Mouse (Mus musculus) ES-E14 (cell line): ENCODE measurements around the gene Vmn1r94.
"Not testable (repeated sequence)": the region's sequence is repeated elsewhere in the genome, so short reads cannot be mapped to it uniquely, and the experiment has no call there.

ENCODE experiments used
- CHD2 ChIP-seq: IDR thresholded peaks from 2 replicates; pipeline ENCODE4 v1.6.1; 2014; ENCODE audit warnings: mild to moderate bottlenecking, low read depth, low read length, inconsistent platforms
- HCFC1 ChIP-seq: IDR thresholded peaks from 2 replicates; pipeline ENCODE4 v1.6.1; 2012; ENCODE audit warnings: low read length, inconsistent platforms, borderline replicate concordance; ENCODE audit not compliant: insufficient read depth
- MAFK ChIP-seq: IDR thresholded peaks from 2 replicates; pipeline ENCODE4 v1.6.1; 2014; ENCODE audit warnings: mild to moderate bottlenecking, low read depth, low read length, inconsistent platforms; ENCODE audit not compliant: insufficient read depth
- ZC3H11A ChIP-seq: IDR thresholded peaks from 2 replicates; pipeline ENCODE4 v1.6.1; 2012; ENCODE audit warnings: low read depth, mild to moderate bottlenecking, inconsistent platforms, low read length, borderline replicate concordance
- ZNF384 ChIP-seq: IDR thresholded peaks from 2 replicates; pipeline ENCODE4 v1.6.1; 2012; ENCODE audit warnings: low read depth, low read length, inconsistent platforms

DNA sequence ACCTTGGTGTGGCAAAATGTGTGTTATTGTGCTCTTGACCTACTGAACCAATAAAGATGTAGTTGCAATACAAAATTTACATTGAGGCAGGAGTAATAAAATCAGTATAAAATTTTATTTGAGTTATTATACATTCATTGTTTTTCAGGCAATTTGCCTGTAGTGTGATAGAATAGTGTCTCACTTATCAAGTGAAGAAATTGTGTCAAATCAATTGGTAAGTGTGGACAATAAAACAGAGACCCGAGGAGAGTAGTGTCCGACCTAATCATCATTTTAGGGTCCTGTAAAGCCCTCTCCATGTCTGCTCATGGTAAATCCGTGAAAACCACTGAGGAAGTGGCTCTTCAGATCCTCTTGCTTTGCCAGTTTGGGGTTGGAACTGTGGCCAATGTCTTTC, 25.2 kb upstream of the Vmn1r94 start, which contains the start of gene Vmn1r95:
- not testable (repeated sequence) for TF ChIP-seq ZNF384, MAFK, CHD2, HCFC1, ZC3H11A
